ENCODE assay signal across 12 mouse cellular contexts in the genomic region with DNA sequence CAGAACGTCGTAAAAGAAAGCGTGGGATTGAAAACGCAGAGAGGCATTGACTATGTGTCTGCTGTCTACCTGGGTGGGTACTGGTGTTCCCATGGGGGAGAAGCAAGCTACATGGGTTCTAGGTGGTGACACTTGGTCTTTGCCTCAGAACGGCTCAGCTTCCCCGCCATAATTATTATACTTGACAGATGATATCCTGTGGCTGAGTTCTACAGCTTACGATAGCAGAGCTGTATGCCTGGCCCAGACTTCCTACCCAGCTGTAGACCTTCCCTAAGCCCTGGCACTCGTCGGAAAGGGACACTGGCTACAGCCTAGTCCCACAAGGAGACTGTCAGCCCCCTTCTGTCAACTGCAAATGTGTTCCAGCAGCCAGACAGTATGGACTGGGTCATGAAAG. TPM values are rescaled to one million over a fixed set of nuclear protein-coding genes. Genes with fewer than 3 reads are reported as not detected.
DNase-seq lines count a peak whose midpoint lies in the region; ATAC-seq and TF ChIP-seq lines count a peak whose summit lies in the region.
"Had no signal": no experiment of that assay in that cellular context is flagged by ENCODE, and none has a peak within 500 bp of the region (broad histone marks: within the 10 kb centered on the region; RNA-seq: fewer than 3 reads in every experiment).

No protein-coding gene starts in this region.

- ATAC-seq in midbrain, postnatal 0 days (ENCODE audit: low FRiP score) = no peak
- peak; percentile 18 for ATAC-seq in forebrain, embryonic 14.5 days
- no peak for ATAC-seq in monocyte, adult 5-6 weeks (replicated peaks; ENCODE audit: insufficient number of reproducible peaks, low FRiP score, low TSS enrichment, poor library complexity, severe bottlenecking)

- peaks cover 31% of the 10 kb centered on the region for H3K27me3 ChIP-seq in midbrain, embryonic 10.5 days (ENCODE audit: low read depth, poor library complexity, severe bottlenecking)
- no peaks in the 10 kb centered on the region for H3K27me3 ChIP-seq in midbrain, postnatal 0 days (ENCODE audit: insufficient read depth, low read length)
- H3K27me3 ChIP-seq in forebrain, embryonic 14.5 days (replicated peaks; ENCODE audit: control insufficient read depth, insufficient read depth, low read length) = no peaks in the 10 kb centered on the region
- no peaks in the 10 kb centered on the region for H3K27me3 ChIP-seq in limb, embryonic 10.5 days (ENCODE audit: low read depth, poor library complexity, severe bottlenecking)
- H3K27me3 ChIP-seq: limb, embryonic 15.5 days had no signal

- no peak for TF ChIP-seq CTCF in midbrain, postnatal 0 days (IDR thresholded peaks at IDR 0.05)

- no peak for DNase-seq in midbrain, embryonic 10.5 days (ENCODE audit: low spot score)
- DNase-seq in midbrain, postnatal 0 days (ENCODE audit: low spot score) = no peak
- DNase-seq in forebrain, embryonic 14.5 days (ENCODE audit: low spot score) = no peak
- DNase-seq in limb, embryonic 10.5 days (ENCODE audit: low spot score) = no peak
- no peak for DNase-seq in cerebellum, adult 9-10 months
- no peak for DNase-seq in MN1 (ENCODE audit: low spot score)
- DNase-seq: cerebellum, adult 9-11 months; heart, postnatal 10 days; thymus, postnatal 25 days had no signal

- peak overlapping the region; percentile 34; the same call in 1 of the 2 replicates for H3K4me3 ChIP-seq in midbrain, embryonic 10.5 days
- no peak overlapping the region for H3K4me3 ChIP-seq in midbrain, postnatal 0 days (ENCODE audit: low read depth, low read length)
- no peak overlapping the region for H3K4me3 ChIP-seq in forebrain, embryonic 14.5 days (ENCODE audit: low read depth, low read length)
- H3K4me3 ChIP-seq in limb, embryonic 10.5 days = peak overlapping the region; percentile 23
- H3K4me3 ChIP-seq: layer of hippocampus, adult 2 months; limb, embryonic 15.5 days had no signal

- peaks cover 33% of the 10 kb centered on the region for H3K36me3 ChIP-seq in midbrain, embryonic 10.5 days
- no peaks in the 10 kb centered on the region for H3K36me3 ChIP-seq in midbrain, postnatal 0 days (ENCODE audit: insufficient read depth, low read length)
- H3K36me3 ChIP-seq in forebrain, embryonic 14.5 days (ENCODE audit: control insufficient read depth, insufficient read depth, low read length) = no peaks in the 10 kb centered on the region
- H3K36me3 ChIP-seq in limb, embryonic 10.5 days = no peaks in the 10 kb centered on the region
- H3K36me3 ChIP-seq: limb, embryonic 15.5 days had no signal

- H3K9ac ChIP-seq in midbrain, postnatal 0 days (replicated peaks; ENCODE audit: low read length, poor library complexity, severe bottlenecking) = no peak overlapping the region
- H3K9ac ChIP-seq in forebrain, embryonic 14.5 days (ENCODE audit: low read length) = no peak overlapping the region
- H3K9ac ChIP-seq: limb, embryonic 15.5 days had no signal

- H3K4me2 ChIP-seq in midbrain, postnatal 0 days (ENCODE audit: low read depth, low read length, poor library complexity, severe bottlenecking) = no peak overlapping the region
- no peak overlapping the region for H3K4me2 ChIP-seq in forebrain, embryonic 14.5 days (ENCODE audit: low read length)
- H3K4me2 ChIP-seq: limb, embryonic 15.5 days had no signal

- H3K4me1 ChIP-seq in midbrain, embryonic 10.5 days = peaks cover 100% of the 10 kb centered on the region
- peaks cover 18% of the 10 kb centered on the region for H3K4me1 ChIP-seq in midbrain, postnatal 0 days (ENCODE audit: insufficient read depth, low read length)
- H3K4me1 ChIP-seq in forebrain, embryonic 14.5 days (ENCODE audit: control insufficient read depth, insufficient read depth, low read length) = peaks cover 51% of the 10 kb centered on the region
- H3K4me1 ChIP-seq in limb, embryonic 10.5 days = peaks cover 92% of the 10 kb centered on the region

- H3K27ac ChIP-seq in midbrain, embryonic 10.5 days (replicated peaks) = peak overlapping the region; percentile 89
- no peak overlapping the region for H3K27ac ChIP-seq in midbrain, postnatal 0 days (ENCODE audit: low read depth, low read length)
- peak overlapping the region; percentile 63 for H3K27ac ChIP-seq in forebrain, embryonic 14.5 days (ENCODE audit: low read depth, low read length)
- H3K27ac ChIP-seq in limb, embryonic 10.5 days = peak overlapping the region; percentile 88
- H3K27ac ChIP-seq: layer of hippocampus, adult 2 months; limb, embryonic 15.5 days had no signal

- 20% methylated on average over 9 of the region's 9 CpGs for WGBS in midbrain, embryonic 10.5 days
- WGBS in midbrain, postnatal 0 days = 29% methylated on average over 9 of the region's 9 CpGs
- 12% methylated on average over 9 of the region's 9 CpGs for WGBS in forebrain, embryonic 14.5 days
- 3% methylated on average over 9 of the region's 9 CpGs for WGBS in limb, embryonic 10.5 days

- H3K9me3 ChIP-seq in midbrain, embryonic 10.5 days (replicated peaks) = no peaks in the 10 kb centered on the region
- H3K9me3 ChIP-seq in midbrain, postnatal 0 days (ENCODE audit: low read length) = no peaks in the 10 kb centered on the region
- no peaks in the 10 kb centered on the region for H3K9me3 ChIP-seq in forebrain, embryonic 14.5 days (replicated peaks; ENCODE audit: control insufficient read depth, low read length)
- H3K9me3 ChIP-seq in limb, embryonic 10.5 days (replicated peaks) = no peaks in the 10 kb centered on the region
- H3K9me3 ChIP-seq: limb, embryonic 15.5 days had no signal

RNA-seq across cellular contexts. Expression of gene Spsb4, which starts 37.5 kb away (rescaled TPM):
- 174 and 175 TPM in 2 replicates for polyA plus RNA-seq in midbrain, embryonic 10.5 days (2016; fragmentation: Nextera tagmentation; extraction: Ambion mirVana)
- total RNA-seq in midbrain, postnatal 0 days (2014; rRNA removed) = 37.7 and 38.9 TPM in 2 replicates
- 21.2 and 24.1 TPM in 2 replicates for polyA plus RNA-seq in midbrain, postnatal 0 days (2015; fragmentation: Nextera tagmentation; extraction: Ambion mirVana)
- polyA plus RNA-seq in forebrain, embryonic 14.5 days (2014; fragmentation: Nextera tagmentation; extraction: Ambion mirVana) = 18.3 and 20.8 TPM in 2 replicates
- 70.3 and 80.6 TPM in 2 replicates for polyA plus RNA-seq in limb, embryonic 10.5 days (2016; fragmentation: Nextera tagmentation; extraction: Ambion mirVana)
- total RNA-seq in monocyte, adult 5-6 weeks (2017) = not detected in 3 replicates

Comparison
In these comparisons a context has a peak if more than half of its experiments do, and no peak if none do; other contexts are left out.
1. H3K4me3 ChIP-seq: peak in midbrain, embryonic 10.5 days (single experiment) and limb, embryonic 10.5 days (single experiment); none in midbrain, postnatal 0 days (single experiment) and forebrain, embryonic 14.5 days (single experiment).